Mouse (Mus musculus) MEL (cell line): Measurements from ENCODE around the gene Mrps9. TPM values are rescaled to one million over a fixed set of nuclear protein-coding genes. Genes with fewer than 3 reads are reported as not detected.

Source experiments
- DNase-seq: peaks from one replicate; pipeline ENCODE4 v3.0.0; 2011; ENCODE audit warnings: low read depth, low spot score
- H3K27ac ChIP-seq: 2 replicates; pipeline ENCODE4 v1.5.1; 2012; ENCODE audit warnings: low read depth, mild to moderate bottlenecking, control low read depth, low read length, moderate library complexity; ENCODE audit not compliant: control insufficient read depth
- H3K27me3 ChIP-seq, 2 experiments: fragments of 150-350 bp in 1 of 2; sonication (generic) in 1 of 2; 2 replicates each; pipeline ENCODE4 v1.6.1; 2012; ENCODE audit warnings: low read length in 2 of 2, mild to moderate bottlenecking in 2 of 2, improper control_type of control experiment in 1 of 2, moderate library complexity in 1 of 2; ENCODE audit not compliant: insufficient read depth in 2 of 2, control insufficient read depth in 1 of 2
- H3K36me3 ChIP-seq, 2 experiments: 2 replicates each; pipeline ENCODE4 v1.6.1; 2012 to 2014; ENCODE audit warnings: low read length in 2 of 2, improper control_type of control experiment in 1 of 2, inconsistent platforms in 1 of 2, mild to moderate bottlenecking in 1 of 2; ENCODE audit not compliant: insufficient read depth in 2 of 2, control insufficient read depth in 1 of 2
- H3K4me1 ChIP-seq, 2 experiments: fragments of 150-350 bp in 1 of 2; sonication (generic) in 1 of 2; 2 replicates each; pipeline ENCODE4 v1.6.1; 2012; ENCODE audit warnings: low read length in 2 of 2, improper control_type of control experiment in 1 of 2, mild to moderate bottlenecking in 1 of 2; ENCODE audit not compliant: insufficient read depth in 2 of 2, control insufficient read depth in 1 of 2
- H3K4me3 ChIP-seq, 2 experiments: fragments of 150-350 bp in 1 of 2; sonication (generic) in 1 of 2; 2 replicates each; pipeline ENCODE4 v1.5.1; 2012; ENCODE audit warnings: low read depth in 2 of 2, low read length in 2 of 2, mild to moderate bottlenecking in 2 of 2, moderate library complexity in 2 of 2, control low read depth in 1 of 2, improper control_type of control experiment in 1 of 2; ENCODE audit not compliant: control insufficient read depth in 1 of 2, insufficient read depth in 1 of 2
- H3K79me2 ChIP-seq: 2 replicates; pipeline ENCODE4 v1.6.1; 2012; ENCODE audit warnings: mild to moderate bottlenecking, low read length, moderate library complexity; ENCODE audit not compliant: control insufficient read depth, poor library complexity, insufficient read depth
- H3K9ac ChIP-seq: 2 replicates; pipeline ENCODE4 v1.6.1; 2012; ENCODE audit warnings: low read depth, mild to moderate bottlenecking, control low read depth, low read length, moderate library complexity; ENCODE audit not compliant: control insufficient read depth, poor library complexity, severe bottlenecking
- H3K9me3 ChIP-seq: fragments of 150-350 bp; sonication (generic); replicated peaks from 2 replicates; pipeline ENCODE4 v1.6.1; 2012; ENCODE audit warnings: mild to moderate bottlenecking, low read length, improper control_type of control experiment, moderate library complexity; ENCODE audit not compliant: insufficient read depth
- BHLHE40 ChIP-seq: IDR thresholded peaks from 2 replicates; pipeline ENCODE4 v1.6.1; 2012; ENCODE audit warnings: low read depth, mild to moderate bottlenecking, inconsistent platforms, low read length, improper control_type of control experiment, borderline replicate concordance
- CTCF ChIP-seq, 3 experiments: IDR thresholded peaks in 2 of 3; conservative IDR thresholded peaks in 1 of 3; 2 replicates each; pipeline ENCODE4 v1.5.1; 2011 to 2012; ENCODE audit warnings: low read length in 3 of 3, low read depth in 2 of 3, mild to moderate bottlenecking in 2 of 3, improper control_type of control experiment in 1 of 3, inconsistent platforms in 1 of 3, mixed read lengths in 1 of 3, moderate library complexity in 1 of 3; ENCODE audit not compliant: control insufficient read depth in 1 of 3, insufficient read depth in 1 of 3, poor library complexity in 1 of 3, severe bottlenecking in 1 of 3
- E2F4 ChIP-seq: IDR thresholded peaks from 2 replicates; pipeline ENCODE4 v1.6.1; 2011; ENCODE audit warnings: low read depth, low read length, improper control_type of control experiment, borderline replicate concordance
- ELF1 ChIP-seq: IDR thresholded peaks from 2 replicates; pipeline ENCODE4 v1.6.1; 2014; ENCODE audit warnings: low read depth, mild to moderate bottlenecking, inconsistent platforms, low read length, improper control_type of control experiment, moderate library complexity
- EP300 ChIP-seq, 2 experiments: IDR thresholded peaks; 2 replicates each; pipeline ENCODE4 v1.6.1; 2011; ENCODE audit warnings: improper control_type of control experiment in 2 of 2, low read length in 2 of 2, low read depth in 1 of 2, mild to moderate bottlenecking in 1 of 2
- HCFC1 ChIP-seq: IDR thresholded peaks from 2 replicates; pipeline ENCODE4 v1.6.1; 2012; ENCODE audit warnings: low read depth, mild to moderate bottlenecking, inconsistent platforms, low read length, improper control_type of control experiment, moderate library complexity
- KAT2A ChIP-seq: conservative IDR thresholded peaks from 2 replicates; pipeline ENCODE4 v1.6.1; 2012; ENCODE audit warnings: low read depth, low read length, improper control_type of control experiment, inconsistent platforms
- MAX ChIP-seq: IDR thresholded peaks from 2 replicates; pipeline ENCODE4 v1.6.1; 2011; ENCODE audit warnings: low read length, improper control_type of control experiment
- MAZ ChIP-seq: IDR thresholded peaks from 2 replicates; pipeline ENCODE4 v1.6.1; 2012; ENCODE audit warnings: low read depth, mild to moderate bottlenecking, inconsistent platforms, low read length, improper control_type of control experiment
- MEF2A ChIP-seq: IDR thresholded peaks from 2 replicates; pipeline ENCODE4 v1.6.1; 2014; ENCODE audit warnings: low read depth, mild to moderate bottlenecking, inconsistent platforms, low read length, improper control_type of control experiment; ENCODE audit not compliant: poor library complexity, insufficient replicate concordance, severe bottlenecking; ENCODE audit errors: extremely low read depth
- MXI1 ChIP-seq: IDR thresholded peaks from 2 replicates; pipeline ENCODE4 v1.6.1; 2011; ENCODE audit warnings: mild to moderate bottlenecking, low read depth, low read length, improper control_type of control experiment
- MYC ChIP-seq: IDR thresholded peaks from 2 replicates; pipeline ENCODE4 v1.6.1; 2011; ENCODE audit warnings: low read depth, mild to moderate bottlenecking, low read length, improper control_type of control experiment, moderate library complexity
- POLR2AphosphoS5 ChIP-seq: IDR thresholded peaks from 2 replicates; pipeline ENCODE4 v1.6.1; 2012; ENCODE audit warnings: low read depth, borderline replicate concordance, mild to moderate bottlenecking, inconsistent platforms, low read length, moderate library complexity, mixed read lengths
- TAL1 ChIP-seq: IDR thresholded peaks from 2 replicates; pipeline ENCODE4 v1.6.1; 2012; ENCODE audit warnings: mild to moderate bottlenecking, inconsistent platforms, low read length, moderate library complexity, mixed read lengths
- TBP ChIP-seq: IDR thresholded peaks from 2 replicates; pipeline ENCODE4 v1.8.0; 2011; ENCODE audit warnings: low read depth, low read length, improper control_type of control experiment
- TCF12 ChIP-seq: IDR thresholded peaks from 2 replicates; pipeline ENCODE4 v1.6.1; 2014; ENCODE audit warnings: low read depth, mild to moderate bottlenecking, inconsistent platforms, low read length, improper control_type of control experiment, moderate library complexity
- USF1 ChIP-seq: IDR thresholded peaks from 2 replicates; pipeline ENCODE4 v1.6.1; 2014; ENCODE audit warnings: low read depth, mild to moderate bottlenecking, inconsistent platforms, low read length, improper control_type of control experiment, moderate library complexity
- USF2 ChIP-seq, 2 experiments: IDR thresholded peaks; 2 replicates each; pipeline ENCODE4 v1.6.1; 2011 to 2012; ENCODE audit warnings: improper control_type of control experiment in 2 of 2, low read length in 2 of 2, borderline replicate concordance in 1 of 2, inconsistent platforms in 1 of 2, low read depth in 1 of 2, mild to moderate bottlenecking in 1 of 2; ENCODE audit not compliant: insufficient read depth in 1 of 2
- ZC3H11A ChIP-seq: IDR thresholded peaks from 2 replicates; pipeline ENCODE4 v1.6.1; 2012; ENCODE audit warnings: low read depth, mild to moderate bottlenecking, inconsistent platforms, low read length, improper control_type of control experiment
- ZNF384 ChIP-seq: IDR thresholded peaks from 2 replicates; pipeline ENCODE4 v1.6.1; 2012; ENCODE audit warnings: low read depth, mild to moderate bottlenecking, inconsistent platforms, low read length, improper control_type of control experiment
- polyA plus RNA-seq, 2 experiments: library from polyadenylated mRNA; stranded (reverse) in 1 of 2; unstranded in 1 of 2; fragments of >175 nt in 1 of 2; fragments of >200 nt in 1 of 2; gene quantifications; 2 replicates each; pipeline versions ENCODE4 v1.2.1 to v1.2.4; 2012; ENCODE audit warnings: low replicate concordance in 2 of 2, low read depth in 1 of 2; ENCODE audit not compliant: insufficient read length in 2 of 2, insufficient read depth in 1 of 2, missing spikeins in 1 of 2
- total RNA-seq: library from RNA; depleted of rRNA; stranded (reverse); fragments of 300-350 nt; gene quantifications from 2 replicates; pipeline ENCODE4 v1.2.3, GENCODE M21; 2012

Mrps9 gene
- total and polyA plus RNA-seq, 3 experiments = 67.4 to 68.4 TPM; not detected in 1

- Histone ChIP-seq H3K27ac (no peak within 1 kb of the TSS), H3K4me3 (no peak within 1 kb of the TSS), H3K36me3 (no peaks in the 10 kb centered on the region), H3K4me1 (no peaks in the 10 kb centered on the region), H3K9ac (no peak within 1 kb of the TSS), H3K79me2 (no peaks in the 10 kb centered on the region), H3K27me3 (no peaks in the 10 kb centered on the region), H3K9me3 (no peaks in the 10 kb centered on the region)
- DNase-seq = no peak
- no peak for TF ChIP-seq USF2 (IDR thresholded peaks at IDR 0.05; ENCODE audit: borderline replicate concordance in 1 of 2, insufficient read depth in 1 of 2, low read depth in 1 of 2, low read length in 2 of 2)
- no peak for TF ChIP-seq MXI1
- TF ChIP-seq TBP = no peak
- no peak for TF ChIP-seq ELF1
- no peak for TF ChIP-seq E2F4
- no peak for TF ChIP-seq HCFC1
- TF ChIP-seq KAT2A = no peak
- TF ChIP-seq CTCF (IDR thresholded peaks at IDR 0.05 in 2 of 3, conservative IDR thresholded peaks at IDR 0.05 in 1 of 3; ENCODE audit: control insufficient read depth in 1 of 3, insufficient read depth in 1 of 3, low read depth in 2 of 3, low read length in 3 of 3, poor library complexity in 1 of 3, severe bottlenecking in 1 of 3) = no peak
- TF ChIP-seq MYC = no peak
- no peak for TF ChIP-seq MAX
- no peak for TF ChIP-seq ZC3H11A
- no peak for TF ChIP-seq ZNF384
- no peak for TF ChIP-seq TAL1
These were observed 101.9 kb downstream of the Mrps9 start, which contains the start of gene Gpr45 for GRCm38 (mm10) chr1:42952734-42953481. Gene Gpr45 (plus strand): TSS chr1:42952872.

- no peak overlapping the region for H3K9ac ChIP-seq
- H3K9me3 ChIP-seq = no peaks in the 10 kb centered on the region
- H3K27ac ChIP-seq = no peak overlapping the region
- no peaks in the 10 kb centered on the region for H3K27me3 ChIP-seq
- TF ChIP-seq TCF12 = no peak
- no peak for TF ChIP-seq MEF2A
- no peak for TF ChIP-seq ZC3H11A
- no peak for TF ChIP-seq MAZ
- TF ChIP-seq EP300 (IDR thresholded peaks at IDR 0.05; ENCODE audit: low read depth in 1 of 2, low read length in 2 of 2) = no peak
- TF ChIP-seq CTCF (IDR thresholded peaks at IDR 0.05 in 2 of 3, conservative IDR thresholded peaks at IDR 0.05 in 1 of 3; ENCODE audit: control insufficient read depth in 1 of 3, insufficient read depth in 1 of 3, low read depth in 2 of 3, low read length in 3 of 3, poor library complexity in 1 of 3, severe bottlenecking in 1 of 3) = no peak
- TF ChIP-seq TAL1 = no peak
- no peak for TF ChIP-seq MXI1
- TF ChIP-seq USF2 (IDR thresholded peaks at IDR 0.05; ENCODE audit: borderline replicate concordance in 1 of 2, insufficient read depth in 1 of 2, low read depth in 1 of 2, low read length in 2 of 2) = no peak
- TF ChIP-seq MYC = no peak
- TF ChIP-seq USF1 = no peak
- no peak for TF ChIP-seq E2F4
- TF ChIP-seq POLR2AphosphoS5 = no peak
- no peak for TF ChIP-seq ZNF384
- no peak for TF ChIP-seq BHLHE40
- no peaks in the 10 kb centered on the region for H3K36me3 ChIP-seq
- no peaks in the 10 kb centered on the region for H3K4me1 ChIP-seq
- no peaks in the 10 kb centered on the region for H3K79me2 ChIP-seq
- H3K4me3 ChIP-seq = no peak overlapping the region
- DNase-seq = no peak
These were observed 102.4 kb downstream of the Mrps9 start for GRCm38 (mm10) chr1:42953482-42953822.
